Mouse (Mus musculus): ENCODE measurements around the gene Ankrd55.

The Ankrd55 gene

GRCm38 (mm10) chr13:112288225-112289178 is at the start of gene Ankrd55:
Gene Ankrd55 (plus strand): TSS chr13:112288451.
- peak; percentile 45 for DNase-seq (ENCODE audit: low spot score)

- DNase-seq (ENCODE audit: low spot score), result no peak
Measured at GRCm38 (mm10) chr13:112239239-112239638, 49.0 kb upstream of the Ankrd55 start.

GRCm38 (mm10) chr13:112241431-112241830 is 46.8 kb upstream of the Ankrd55 start:
- no peak for DNase-seq (ENCODE audit: low spot score)

- no peak for DNase-seq (ENCODE audit: low spot score)
Measured at GRCm38 (mm10) chr13:112245131-112245530, 43.1 kb upstream of the Ankrd55 start.

- no peak for DNase-seq (ENCODE audit: low spot score)
Measured at GRCm38 (mm10) chr13:112251433-112251832, 36.8 kb upstream of the Ankrd55 start.

GRCm38 (mm10) chr13:112252012-112252411 is 36.2 kb upstream of the Ankrd55 start:
- no peak for DNase-seq (ENCODE audit: low spot score)

- DNase-seq (ENCODE audit: low spot score), result no peak
Measured at GRCm38 (mm10) chr13:112252991-112253620, 35.1 kb upstream of the Ankrd55 start.

- no peak for DNase-seq (ENCODE audit: low spot score)
Measured at GRCm38 (mm10) chr13:112254116-112254515, 34.1 kb upstream of the Ankrd55 start.

GRCm38 (mm10) chr13:112255862-112256261 is 32.4 kb upstream of the Ankrd55 start:
- no peak for DNase-seq (ENCODE audit: low spot score)

GRCm38 (mm10) chr13:112258478-112258877 is 29.8 kb upstream of the Ankrd55 start:
- no peak for DNase-seq (ENCODE audit: low spot score)

- DNase-seq (ENCODE audit: low spot score), result peak; percentile 50
Measured at GRCm38 (mm10) chr13:112259398-112259797, 28.9 kb upstream of the Ankrd55 start.

- DNase-seq (ENCODE audit: low spot score), result no peak
Measured at GRCm38 (mm10) chr13:112264666-112265065, 23.6 kb upstream of the Ankrd55 start.

- DNase-seq (ENCODE audit: low spot score), result no peak
Measured at GRCm38 (mm10) chr13:112271901-112272537, 16.2 kb upstream of the Ankrd55 start.

GRCm38 (mm10) chr13:112274636-112275035 is 13.6 kb upstream of the Ankrd55 start:
- DNase-seq (ENCODE audit: low spot score), result no peak

GRCm38 (mm10) chr13:112275951-112276350 is 12.3 kb upstream of the Ankrd55 start:
- no peak for DNase-seq (ENCODE audit: low spot score)

- DNase-seq (ENCODE audit: low spot score), result no peak
Measured at GRCm38 (mm10) chr13:112277544-112277943, 10.7 kb upstream of the Ankrd55 start.

GRCm38 (mm10) chr13:112278251-112278650 is 10.0 kb upstream of the Ankrd55 start:
- DNase-seq (ENCODE audit: low spot score), result no peak

GRCm38 (mm10) chr13:112287135-112287534 is 1.1 kb upstream of the Ankrd55 start:
- DNase-seq (ENCODE audit: low spot score), result no peak

- DNase-seq (ENCODE audit: low spot score), result no peak
Measured at GRCm38 (mm10) chr13:112287571-112288224, 553 bp upstream of the Ankrd55 start.

- DNase-seq (ENCODE audit: low spot score), result no peak
Measured at GRCm38 (mm10) chr13:112289338-112289737, 1.1 kb downstream of the Ankrd55 start.

GRCm38 (mm10) chr13:112289981-112290380 is 1.7 kb downstream of the Ankrd55 start:
- no peak for DNase-seq (ENCODE audit: low spot score)

- no peak for DNase-seq (ENCODE audit: low spot score)
Measured at GRCm38 (mm10) chr13:112292489-112292888, 4.2 kb downstream of the Ankrd55 start.

Data from ovary, adult 18-20 months (tissue).